Mouse (Mus musculus) lung, embryonic 14.5 days (tissue): Measurements from ENCODE around the gene Ccdc93. TPM values are rescaled to one million over a fixed set of nuclear protein-coding genes. Genes with fewer than 3 reads are reported as not detected.

Experiments used
- ATAC-seq: fragments of 200-750 bp; cut with Nextera tagmentation; 2 replicates; pipeline ENCODE4 v1.8.0; 2017; ENCODE audit warnings: mild to moderate bottlenecking, moderate TSS enrichment, moderate library complexity; ENCODE audit not compliant: insufficient read depth
- DNase-seq: peaks from one replicate; pipeline ENCODE4 v3.0.0-alpha.2; 2015
- H3K27ac ChIP-seq: fragments of 300-500 bp; sonication (generic); 2 replicates; pipeline ENCODE4 v1.5.1; 2014; ENCODE audit warnings: low read depth, mild to moderate bottlenecking, moderate library complexity
- H3K27me3 ChIP-seq: fragments of 300-500 bp; sonication (generic); 2 replicates; pipeline ENCODE4 v1.6.1; 2014; ENCODE audit warnings: low read length, control low read depth; ENCODE audit not compliant: insufficient read depth
- H3K36me3 ChIP-seq: fragments of 300-500 bp; sonication (generic); 2 replicates; pipeline ENCODE4 v1.6.1; 2014; ENCODE audit warnings: control low read depth; ENCODE audit not compliant: insufficient read depth
- H3K4me1 ChIP-seq: fragments of 300-500 bp; sonication (generic); 2 replicates; pipeline ENCODE4 v1.6.1; 2014; ENCODE audit warnings: antibody characterized with exemption, control low read depth; ENCODE audit not compliant: insufficient read depth
- H3K4me2 ChIP-seq: fragments of 300-500 bp; sonication (generic); 2 replicates; pipeline ENCODE4 v1.6.1; 2014; ENCODE audit warnings: mild to moderate bottlenecking
- H3K4me3 ChIP-seq: fragments of 300-500 bp; sonication (generic); 2 replicates; pipeline ENCODE4 v1.5.1; 2014; ENCODE audit warnings: low read depth, low read length
- H3K9ac ChIP-seq: fragments of 300-500 bp; sonication (generic); 2 replicates; pipeline ENCODE4 v1.6.1; 2014
- H3K9me3 ChIP-seq: fragments of 300-500 bp; sonication (generic); 2 replicates; pipeline ENCODE4 v1.6.1; 2016; ENCODE audit warnings: low read depth, low read length, control low read depth
- CTCF ChIP-seq: IDR thresholded peaks from 2 replicates; pipeline ENCODE4 v1.5.1; 2016; ENCODE audit warnings: antibody characterized with exemption, low read depth
- WGBS: fragments of 180-500 bp; shearing (Covaris S2); extraction: QIAGEN DNeasy Blood & Tissue Kit; methylation state at CpG from one replicate; pipeline ENCODE4 v1.1.7; 2014; 5-methylcytosine and 5-hydroxymethylcytosine counted together
- polyA plus RNA-seq: library from polyadenylated mRNA; unstranded; fragments of >200 nt; fragmentation: Nextera tagmentation; extraction: Ambion mirVana; gene quantifications from 2 replicates; pipeline ENCODE4 v1.2.1, GENCODE M21; 2014

Gene Ccdc93
- polyA plus RNA-seq, 1 experiment from 2014 or later: 8.8 TPM

DNA sequence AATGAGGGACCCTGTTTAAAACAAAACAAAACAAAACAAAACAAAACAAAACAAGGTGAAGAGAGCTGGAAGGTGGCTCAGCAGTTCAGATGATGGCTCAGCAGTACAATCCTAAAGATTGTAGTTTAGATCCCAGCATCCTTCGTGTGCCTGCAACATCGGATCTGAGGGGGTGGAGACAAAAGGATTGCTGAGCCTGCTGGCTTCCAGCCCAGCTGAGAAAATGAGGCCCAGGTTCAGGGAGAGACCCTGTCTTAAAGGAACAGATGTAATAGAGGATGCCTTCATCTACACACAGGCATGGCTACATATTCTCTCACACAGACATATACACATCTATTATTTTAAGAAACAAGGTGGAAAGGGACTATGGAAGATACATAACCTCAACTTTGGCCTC, 80.3 kb downstream of the Ccdc93 start:
- Histone ChIP-seq H3K27me3 (no peaks in the 10 kb centered on the region), H3K9me3 (no peaks in the 10 kb centered on the region), H3K4me3 (no peak overlapping the region), H3K9ac (no peak overlapping the region), H3K4me2 (no peak overlapping the region), H3K27ac (no peak overlapping the region), H3K4me1 (no peaks in the 10 kb centered on the region), H3K36me3 (no peaks in the 10 kb centered on the region)
- no peak for ATAC-seq
- no peak for TF ChIP-seq CTCF
- WGBS: 32% methylated on average over 2 of the region's 2 CpGs
- peak; percentile 14 for DNase-seq

GRCm38 (mm10) chr1:121511966-121512365, 81.1 kb downstream of the Ccdc93 start:
- no peaks in the 10 kb centered on the region for H3K9me3 ChIP-seq
- no peak overlapping the region for H3K9ac ChIP-seq
- no peak overlapping the region for H3K27ac ChIP-seq
- H3K36me3 ChIP-seq: no peaks in the 10 kb centered on the region
- no peaks in the 10 kb centered on the region for H3K27me3 ChIP-seq
- DNase-seq (no peak), ATAC-seq (no peak)
- no peak overlapping the region for H3K4me3 ChIP-seq
- H3K4me2 ChIP-seq: no peak overlapping the region
- no peaks in the 10 kb centered on the region for H3K4me1 ChIP-seq
- 81% methylated on average over 2 of the region's 2 CpGs for WGBS
- TF ChIP-seq CTCF: no peak

GRCm38 (mm10) chr1:121518609-121519008, 87.8 kb downstream of the Ccdc93 start:
- Histone ChIP-seq H3K4me2 (no peak overlapping the region), H3K9ac (no peak overlapping the region), H3K4me1 (no peaks in the 10 kb centered on the region), H3K27ac (no peak overlapping the region), H3K9me3 (no peaks in the 10 kb centered on the region), H3K36me3 (no peaks in the 10 kb centered on the region), H3K4me3 (no peak overlapping the region), H3K27me3 (no peaks in the 10 kb centered on the region)
- no peak for ATAC-seq
- no peak for DNase-seq
- 46% methylated on average over 1 of the region's 1 CpGs for WGBS
- no peak for TF ChIP-seq CTCF

DNA sequence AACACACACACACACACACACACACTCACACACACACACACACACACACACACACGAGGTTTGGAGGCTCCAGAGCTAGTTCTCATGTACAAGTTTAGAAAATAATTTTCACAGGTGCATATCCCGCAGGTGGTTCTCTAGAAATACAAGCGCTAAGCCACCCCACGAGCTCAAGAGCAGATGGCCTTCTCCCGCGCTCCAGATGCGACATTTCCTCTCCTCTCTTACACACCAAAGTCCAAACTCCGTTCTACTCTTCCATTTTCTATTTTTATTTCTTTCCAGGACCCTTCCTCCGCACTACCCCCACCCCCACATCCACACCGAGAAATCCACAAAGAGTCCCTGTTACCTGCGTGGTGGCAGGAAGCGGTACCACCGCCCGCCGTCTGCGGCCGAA, 96.2 kb downstream of the Ccdc93 start:
- Histone ChIP-seq H3K4me3 (no peak overlapping the region), H3K9ac (no peak overlapping the region), H3K27ac (no peak overlapping the region), H3K4me1 (0 out of 2 replicates have a peak, but pooled peaks cover 4% of the 10 kb centered on the region), H3K4me2 (peak overlapping the region; percentile 57; the same call in 1 of the 2 replicates), H3K9me3 (no peaks in the 10 kb centered on the region), H3K27me3 (peaks cover 25% of the 10 kb centered on the region), H3K36me3 (no peaks in the 10 kb centered on the region)
- WGBS: 40% methylated on average over 17 of the region's 17 CpGs
- no peak for TF ChIP-seq CTCF
- ATAC-seq: no peak
- DNase-seq: no peak

GRCm38 (mm10) chr1:121527600-121528398, 97.0 kb downstream of the Ccdc93 start:
- H3K36me3 ChIP-seq: no peaks in the 10 kb centered on the region
- 12% methylated on average over 55 of the region's 55 CpGs for WGBS
- H3K4me3 ChIP-seq: peak overlapping the region; percentile 25
- no peak overlapping the region for H3K9ac ChIP-seq
- ATAC-seq (peak; percentile 45; the same call in 1 of the 2 replicates), DNase-seq (peak; percentile 5)
- H3K27me3 ChIP-seq: peaks cover 25% of the 10 kb centered on the region
- 0 out of 2 replicates have a peak, but pooled peaks cover 4% of the 10 kb centered on the region for H3K4me1 ChIP-seq
- peak overlapping the region; percentile 57 for H3K4me2 ChIP-seq
- no peak overlapping the region for H3K27ac ChIP-seq
- H3K9me3 ChIP-seq: no peaks in the 10 kb centered on the region
- 0 out of 2 replicates have a peak, but pooled peaks have one; percentile 2 for TF ChIP-seq CTCF

- Histone ChIP-seq H3K27ac (no peak within 1 kb of the TSS), H3K4me1 (0 out of 2 replicates have a peak, but pooled peaks cover 4% of the 10 kb centered on the region), H3K27me3 (peaks cover 25% of the 10 kb centered on the region), H3K4me2 (peak within 1 kb of the TSS; percentile 57), H3K36me3 (no peaks in the 10 kb centered on the region), H3K9me3 (no peaks in the 10 kb centered on the region), H3K4me3 (peak within 1 kb of the TSS; percentile 25), H3K9ac (no peak within 1 kb of the TSS)
- peak; percentile 97 for ATAC-seq
- no peak for TF ChIP-seq CTCF
- peak; percentile 76 for DNase-seq
- 3% methylated on average over 11 of the region's 11 CpGs for WGBS
These were observed 97.5 kb downstream of the Ccdc93 start, which contains the start of gene Htr5b for GRCm38 (mm10) chr1:121528399-121528720. Htr5b (minus strand) TSS chr1:121528465.

DNA sequence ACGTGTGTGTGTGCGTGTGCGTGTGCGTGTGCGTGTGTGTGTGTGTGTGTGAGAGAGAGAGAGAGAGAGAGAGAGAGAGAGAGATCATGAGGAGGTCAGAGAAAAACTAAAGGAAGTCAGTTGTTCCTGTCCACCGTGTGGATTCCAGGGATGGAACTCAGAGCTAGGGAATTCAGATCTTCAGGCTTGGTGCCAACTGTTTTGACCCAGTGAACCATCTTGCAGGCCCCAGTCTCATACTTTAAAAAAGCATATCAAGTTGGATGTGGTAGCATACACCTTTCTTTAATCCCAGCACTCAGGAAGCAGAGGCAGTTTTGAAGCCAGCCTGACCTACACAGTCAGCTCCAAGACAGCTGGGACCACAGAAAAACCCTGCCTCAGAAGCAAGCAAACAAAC, 98.4 kb downstream of the Ccdc93 start:
- DNase-seq: no peak
- Histone ChIP-seq H3K9ac (no peak overlapping the region), H3K36me3 (no peaks in the 10 kb centered on the region), H3K27me3 (peaks cover 25% of the 10 kb centered on the region), H3K9me3 (no peaks in the 10 kb centered on the region), H3K4me3 (no peak overlapping the region), H3K4me1 (0 out of 2 replicates have a peak, but pooled peaks cover 4% of the 10 kb centered on the region), H3K4me2 (no peak overlapping the region), H3K27ac (no peak overlapping the region)
- TF ChIP-seq CTCF: no peak
- 86% methylated on average over 6 of the region's 6 CpGs for WGBS
- no peak for ATAC-seq
